Mouse (Mus musculus) adrenal gland, adult (tissue): ENCODE measurements around the gene Zfp740.
"Not testable (repeated sequence)": the region's sequence is repeated elsewhere in the genome, so short reads cannot be mapped to it uniquely, and the experiment has no call there.

Experiments used
- DNase-seq, 2 experiments: peaks; one replicate each; pipeline ENCODE4 v3.0.0; 2022 to 2023; ENCODE audit warnings: low spot score in 1 of 2; ENCODE audit not compliant: inconsistent age in 2 of 2

Gene Zfp740

GRCm38 (mm10) chr15:102224992-102225617, 22.1 kb downstream of the Zfp740 start:
- DNase-seq: peak in 1 of 2 experiments; percentile 55

DNA sequence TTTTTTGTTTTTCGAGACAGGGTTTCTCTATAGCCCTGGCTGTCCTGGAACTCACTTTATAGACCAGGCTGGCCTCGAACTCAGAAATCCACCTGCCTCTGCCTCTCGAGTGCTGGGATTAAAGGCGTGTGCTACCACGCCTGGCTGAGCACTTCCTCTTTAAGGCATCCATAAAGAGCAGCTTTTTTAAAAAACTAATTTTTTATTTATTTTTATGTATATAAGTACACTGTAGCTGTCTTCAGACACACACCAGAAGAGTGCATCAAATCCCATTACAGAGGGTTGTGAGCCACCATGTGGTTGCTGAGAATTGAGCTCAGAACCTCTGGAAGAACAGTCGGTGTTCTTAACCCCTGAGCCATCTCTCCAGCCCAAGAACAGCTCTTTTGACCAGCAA, 22.6 kb downstream of the Zfp740 start:
- not testable (repeated sequence) for DNase-seq

GRCm38 (mm10) chr15:102230408-102231321, 27.6 kb downstream of the Zfp740 start:
- DNase-seq: no peak

DNA sequence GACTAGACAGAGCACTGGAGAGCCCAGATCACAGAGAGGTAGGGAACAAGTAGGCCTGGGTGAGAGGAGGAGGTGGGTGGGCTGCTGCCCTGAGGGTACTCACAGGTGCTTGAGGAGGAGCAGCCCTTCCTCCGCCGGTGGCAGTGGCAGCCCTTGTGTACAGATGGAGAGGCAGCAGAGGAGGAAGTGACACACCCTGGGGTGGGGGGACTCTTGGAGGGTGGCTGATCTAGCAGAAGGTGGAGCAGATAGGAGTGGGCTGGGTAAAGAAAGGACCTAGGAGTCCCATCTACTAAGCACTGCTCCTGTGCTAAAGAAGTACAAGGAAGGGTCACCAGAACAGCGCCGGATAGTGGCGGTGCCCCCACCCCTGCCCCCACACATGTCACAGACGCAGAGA, 28.7 kb downstream of the Zfp740 start, which contains the start of gene Itgb7:
TSS of gene Itgb7 (minus strand) at position 197 of the 400 bp plus-strand sequence.
- no peak for DNase-seq

DNA sequence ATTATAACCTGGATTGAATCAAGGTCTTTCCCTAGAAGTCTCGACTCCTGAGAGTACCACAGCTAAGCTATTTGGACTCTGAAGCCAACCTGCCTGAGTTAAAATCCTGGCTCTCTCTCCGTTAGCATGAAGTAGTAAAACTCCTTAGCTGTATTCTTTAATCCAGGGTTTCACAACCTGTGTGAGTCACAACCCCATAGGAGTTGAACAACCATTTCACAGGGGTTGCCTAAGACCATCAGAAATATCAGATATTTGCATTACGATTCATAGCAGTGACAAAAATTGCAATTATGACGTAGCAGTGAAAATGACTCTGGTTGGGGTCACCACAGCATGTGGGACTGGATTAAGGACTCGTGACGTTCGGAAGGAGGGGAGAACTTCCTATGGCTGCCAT, 29.7 kb downstream of the Zfp740 start:
- peak in 1 of 2 experiments; percentile 34 for DNase-seq

DNA sequence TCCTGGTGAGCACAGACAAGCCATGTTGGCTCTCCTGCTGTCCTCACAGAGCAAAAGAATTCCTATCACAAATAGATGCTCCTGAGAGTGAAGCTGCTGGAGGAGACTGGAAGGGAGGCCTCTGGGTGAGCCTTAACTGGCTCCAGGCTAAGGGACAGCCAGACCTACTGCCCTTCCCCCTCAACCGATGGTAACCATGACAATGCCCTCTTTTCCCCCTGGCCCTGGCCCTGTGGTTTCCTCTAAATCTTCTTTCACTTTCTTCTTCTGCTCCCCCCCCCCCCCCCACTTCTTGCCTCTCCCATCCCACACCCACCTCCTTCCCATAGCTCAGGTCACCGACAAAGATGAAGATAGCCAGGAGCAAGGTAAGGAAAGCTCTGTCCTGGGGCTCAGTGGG, 30.8 kb downstream of the Zfp740 start:
- DNase-seq: no peak

DNA sequence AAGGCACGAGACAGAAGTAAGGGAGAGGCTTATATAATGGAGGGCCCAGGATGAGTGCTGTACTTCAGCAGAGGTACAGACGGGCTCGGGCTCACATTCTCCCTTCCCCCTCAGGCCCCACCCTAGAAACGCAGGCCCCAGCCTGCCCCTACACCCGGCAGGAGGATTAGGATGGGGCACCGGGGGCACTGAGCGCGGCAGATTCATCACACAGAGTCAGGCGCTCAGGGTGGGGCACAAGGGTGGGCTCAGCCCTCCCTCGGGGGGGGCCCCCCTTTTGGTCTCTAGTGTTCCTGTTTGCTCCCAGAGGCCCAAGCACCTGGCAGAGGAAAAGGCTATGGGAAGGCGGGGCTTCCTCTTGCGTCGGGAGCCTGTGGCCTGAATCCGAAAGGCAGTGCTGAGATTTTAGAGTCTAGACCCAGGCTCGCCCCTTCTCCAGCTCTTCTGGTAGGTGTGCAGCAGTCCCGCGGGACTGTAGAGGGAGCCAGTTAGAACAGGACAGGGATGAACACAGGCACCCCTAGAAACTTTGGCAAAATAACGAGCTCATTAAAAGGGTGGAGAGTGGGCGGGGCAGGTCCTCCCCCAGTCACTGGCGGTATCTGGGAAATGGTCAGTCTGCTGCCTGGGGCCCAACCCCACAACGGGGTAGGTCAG, 32.5 kb downstream of the Zfp740 start:
- DNase-seq: peak; percentile 13 to 50

DNA sequence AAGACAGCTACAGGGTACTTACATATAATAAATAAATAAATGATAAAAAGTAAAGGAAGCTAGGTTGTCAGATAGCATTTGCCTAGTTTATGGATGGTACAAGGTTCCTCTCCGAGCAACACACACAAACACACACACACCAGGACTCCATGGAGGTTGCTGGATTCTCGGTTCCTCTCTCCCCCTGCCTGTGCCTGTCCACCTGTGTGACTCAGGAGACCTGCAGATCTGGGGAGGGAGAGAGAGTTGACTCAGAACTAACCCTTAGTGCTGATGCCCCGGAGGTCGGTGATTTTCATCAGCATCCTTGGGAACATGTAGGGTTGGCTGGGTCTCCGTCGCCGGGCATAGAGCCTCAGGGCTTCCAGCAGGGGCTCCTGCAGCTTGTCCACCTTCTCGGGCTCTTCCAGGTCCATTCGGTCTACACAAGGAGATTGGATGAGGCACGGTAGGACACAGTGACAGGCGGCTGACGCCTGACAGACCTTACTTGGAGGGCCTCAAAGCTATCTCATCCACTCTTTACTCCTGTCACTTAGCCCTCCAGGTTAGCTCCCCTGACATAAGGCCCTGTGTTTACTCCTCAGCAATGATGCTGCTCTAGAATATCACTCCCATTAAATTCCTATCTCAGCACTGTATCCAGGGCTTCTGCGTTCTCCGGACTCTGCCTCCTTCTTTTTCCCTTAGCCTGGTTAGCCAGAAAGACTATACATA, 35.7 kb downstream of the Zfp740 start:
- no peak for DNase-seq

DNA sequence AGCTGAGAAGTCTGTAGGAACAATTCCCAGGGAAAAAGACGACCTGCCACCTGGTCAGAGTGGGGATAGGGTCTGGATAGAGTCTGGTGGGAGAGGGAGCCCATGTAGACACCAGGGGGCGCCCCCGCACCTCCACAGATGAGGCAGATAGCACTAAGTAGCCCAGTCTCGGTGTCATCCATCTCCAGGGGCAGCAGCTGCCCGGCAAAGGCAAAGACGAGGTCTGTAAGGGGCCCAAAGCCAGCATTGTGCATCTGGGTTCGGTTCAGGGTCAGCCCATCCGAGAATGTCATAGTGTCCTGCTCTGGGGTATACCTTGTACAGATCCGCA, 36.2 kb downstream of the Zfp740 start:
- peak; percentile 79 to 93 for DNase-seq

DNA sequence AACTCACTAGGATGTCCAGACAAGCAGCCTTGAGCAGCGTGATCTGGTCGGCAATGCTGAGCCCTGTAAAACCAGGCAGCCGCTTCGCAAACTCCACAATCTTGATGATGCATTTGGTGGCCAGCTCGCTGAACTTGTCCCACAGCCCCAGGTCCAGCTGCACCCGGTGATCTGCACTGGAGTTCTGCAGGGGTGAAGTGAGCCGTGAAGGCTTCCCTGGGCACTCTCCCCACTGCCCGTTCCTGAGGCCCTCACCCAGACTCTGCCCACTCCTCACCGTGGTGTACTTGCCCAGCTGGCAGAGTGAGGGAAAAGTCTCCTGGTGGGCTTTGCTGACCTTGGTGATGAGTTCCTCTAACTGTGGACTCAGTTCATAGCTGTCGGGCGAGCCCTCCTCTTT, 36.8 kb downstream of the Zfp740 start:
- DNase-seq: no peak

- DNase-seq: peak; percentile 60 to 74
Measured at GRCm38 (mm10) chr15:102240607-102241006, 37.6 kb downstream of the Zfp740 start.

- DNase-seq: no peak
Measured at GRCm38 (mm10) chr15:102242404-102243228, 39.6 kb downstream of the Zfp740 start.

GRCm38 (mm10) chr15:102243229-102244190, 40.5 kb downstream of the Zfp740 start:
- DNase-seq: peak; percentile 70 to 87

DNA sequence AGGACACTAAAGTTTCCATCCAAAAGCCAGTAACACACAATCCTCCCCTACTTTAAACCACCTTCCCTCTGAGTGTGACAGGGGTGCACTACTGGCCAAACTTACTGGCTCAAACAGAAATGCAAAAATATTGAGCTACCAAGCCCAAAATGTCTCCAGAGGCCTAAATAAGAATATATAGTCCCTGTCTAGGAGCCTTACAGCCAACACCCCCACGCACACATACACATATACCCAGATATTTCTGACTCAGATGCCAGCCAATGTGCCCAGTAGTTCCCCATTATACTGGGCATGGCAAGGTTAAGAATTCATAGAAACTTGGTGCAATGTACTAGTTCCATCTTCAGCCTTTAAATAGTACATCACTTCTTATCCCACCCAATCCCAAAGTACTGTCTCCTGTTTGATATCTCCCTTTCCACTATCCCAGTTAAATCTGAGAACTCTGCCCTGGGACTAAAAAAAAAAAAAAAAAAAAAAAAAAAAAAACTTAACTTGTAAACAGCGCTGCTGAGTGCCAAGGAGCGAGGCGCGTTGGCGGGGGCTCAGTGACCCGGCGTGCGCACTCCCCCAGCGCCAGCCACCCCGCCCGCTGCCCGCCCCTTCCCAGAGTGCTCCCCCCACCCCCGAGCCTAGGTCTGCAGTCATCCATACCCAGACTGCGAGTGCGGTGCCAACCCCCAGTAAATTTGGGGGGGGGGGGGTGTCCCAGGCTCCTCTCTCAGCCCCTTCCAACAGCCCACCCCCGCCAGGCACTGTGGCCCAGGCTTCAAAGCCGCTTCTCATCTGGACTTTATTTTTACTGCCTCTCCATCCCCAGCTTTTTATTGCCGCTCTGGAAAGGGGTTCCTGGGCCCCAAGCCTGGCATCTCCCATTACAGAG, 41.5 kb downstream of the Zfp740 start:
- DNase-seq: peak in 1 of 2 experiments; percentile 49

DNA sequence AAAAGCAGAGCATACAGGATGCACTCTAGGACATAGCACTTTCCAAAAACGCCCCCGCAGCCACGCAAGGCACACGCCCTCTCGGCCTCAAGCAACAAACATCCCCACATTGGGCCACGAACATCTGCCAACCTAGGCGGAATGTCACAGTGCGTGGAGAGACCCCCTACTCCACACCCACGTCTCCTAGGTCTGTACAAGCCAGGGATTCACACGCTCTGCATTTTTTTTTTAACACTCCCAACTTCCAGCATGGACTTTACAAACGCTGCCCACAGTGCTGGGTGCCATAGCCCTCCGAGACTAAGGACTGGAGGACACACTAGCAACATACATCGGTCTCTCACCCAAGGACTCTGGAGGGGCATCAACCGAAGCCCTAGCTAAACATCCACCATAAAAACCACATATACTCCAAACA, 42.4 kb downstream of the Zfp740 start:
- DNase-seq: no peak

GRCm38 (mm10) chr15:102245891-102246741, 43.1 kb downstream of the Zfp740 start:
- peak; percentile 87 to 92 for DNase-seq

GRCm38 (mm10) chr15:102246866-102247251, 43.8 kb downstream of the Zfp740 start:
- peak; percentile 97 to 98 for DNase-seq
